11 mouse cellular contexts compared by ENCODE assay signal in the genomic region with DNA sequence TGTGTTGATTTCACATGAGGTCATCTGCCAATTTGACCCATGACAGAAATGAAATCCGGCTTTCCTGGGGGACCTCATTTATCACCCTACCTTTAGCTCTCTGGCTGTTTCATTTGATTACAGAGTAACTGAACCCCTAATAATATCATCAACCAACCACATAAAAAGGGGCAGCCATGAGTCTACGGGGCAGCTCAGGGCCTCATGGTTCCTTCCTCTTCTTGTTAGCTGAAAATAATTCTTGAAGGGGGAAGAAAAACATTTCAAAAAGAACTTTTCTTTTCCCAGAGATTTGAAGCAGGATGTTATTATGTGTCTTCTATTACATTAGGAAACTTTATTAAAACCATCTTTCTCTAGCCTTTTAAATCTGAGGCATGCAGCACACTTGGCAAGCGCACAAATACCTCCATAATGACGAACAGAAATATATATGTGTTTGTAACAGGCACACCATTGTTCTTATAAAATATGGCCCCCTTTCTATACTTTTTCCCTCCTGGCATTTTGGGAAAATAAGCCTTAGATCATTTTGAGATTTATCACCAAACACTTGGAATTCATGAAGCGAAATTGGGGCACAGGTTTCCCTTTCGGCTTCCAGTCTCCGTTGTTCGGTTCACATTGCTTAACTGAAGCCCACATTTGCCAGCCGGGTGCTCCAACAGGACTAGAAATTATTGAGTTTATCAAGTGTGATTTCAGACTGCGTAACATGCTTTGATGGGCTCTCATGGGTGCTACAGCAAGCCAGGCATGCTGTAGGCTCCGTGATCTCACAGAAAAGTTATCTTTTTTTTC.
DNase-seq lines count a peak whose midpoint lies in the region; ATAC-seq lines count a peak whose summit lies in the region.
"Had no signal": no experiment of that assay in that cellular context is flagged by ENCODE, and none has a peak within 500 bp of the region (broad histone marks: within the 10 kb centered on the region; RNA-seq: fewer than 3 reads in every experiment).

No protein-coding gene starts in this region.

- DNase-seq in heart, adult 9 months (ENCODE audit: low spot score in 2 of 2) = no peak
- DNase-seq in neural tube, embryonic 10.5 days (ENCODE audit: extremely low spot score, low spot score) = no peak
- peak; percentile 65 for DNase-seq in forelimb bud, embryonic 11.5 days (ENCODE audit: low read depth, low spot score)
- DNase-seq in midbrain, embryonic 11.5 days (ENCODE audit: low spot score, missing footprints) = no peak
- no peak for DNase-seq in layer of hippocampus, adult 9-10 months (ENCODE audit: low spot score)
- DNase-seq: thymus, postnatal 36 days had no signal

- peaks cover 18% of the 10 kb centered on the region for H3K4me1 ChIP-seq in heart, embryonic 13.5 days
- peaks cover 19% of the 10 kb centered on the region for H3K4me1 ChIP-seq in neural tube, embryonic 15.5 days
- no peaks in the 10 kb centered on the region; the same call in 1 of the 2 replicates for H3K4me1 ChIP-seq in midbrain, embryonic 11.5 days (ENCODE audit: control insufficient read depth, insufficient read depth, low read length)
- H3K4me1 ChIP-seq: stomach, embryonic 15.5 days had no signal

- no peaks in the 10 kb centered on the region for H3K9me3 ChIP-seq in heart, embryonic 13.5 days
- H3K9me3 ChIP-seq in neural tube, embryonic 15.5 days (replicated peaks) = no peaks in the 10 kb centered on the region
- H3K9me3 ChIP-seq in midbrain, embryonic 11.5 days (ENCODE audit: control insufficient read depth, low read length) = no peaks in the 10 kb centered on the region
- H3K9me3 ChIP-seq: liver, embryonic 12.5 days; stomach, embryonic 15.5 days had no signal

- H3K4me2 ChIP-seq in heart, embryonic 13.5 days = peak overlapping the region; percentile 20; the same call in 1 of the 2 replicates
- H3K4me2 ChIP-seq in neural tube, embryonic 15.5 days = no peak overlapping the region
- H3K4me2 ChIP-seq in midbrain, embryonic 11.5 days = no peak overlapping the region
- H3K4me2 ChIP-seq: liver, embryonic 12.5 days; stomach, embryonic 15.5 days had no signal

- no peak overlapping the region for H3K9ac ChIP-seq in heart, embryonic 13.5 days
- H3K9ac ChIP-seq in neural tube, embryonic 15.5 days (replicated peaks) = no peak overlapping the region
- no peak overlapping the region for H3K9ac ChIP-seq in midbrain, embryonic 11.5 days (ENCODE audit: low read length)
- H3K9ac ChIP-seq: liver, embryonic 12.5 days; stomach, embryonic 15.5 days had no signal

- ATAC-seq in heart, embryonic 13.5 days (ENCODE audit: extremely low read depth, insufficient number of reproducible peaks, low FRiP score, low TSS enrichment) = no peak
- no peak for ATAC-seq in neural tube, embryonic 15.5 days (ENCODE audit: low FRiP score)
- 0 out of 2 replicates have a peak, but pooled peaks have one; percentile 7 for ATAC-seq in neutrophil, adult 5-6 weeks (ENCODE audit: extremely low read depth, insufficient number of reproducible peaks, low FRiP score, poor library complexity, severe bottlenecking)
- ATAC-seq in midbrain, embryonic 11.5 days (ENCODE audit: low FRiP score) = no peak

- H3K27ac ChIP-seq in heart, embryonic 13.5 days (replicated peaks) = peak overlapping the region; percentile 25; the same call in 1 of the 2 replicates
- H3K27ac ChIP-seq in neural tube, embryonic 15.5 days (replicated peaks) = peak overlapping the region; percentile 30; the same call in 1 of the 2 replicates
- no peak overlapping the region for H3K27ac ChIP-seq in midbrain, embryonic 11.5 days (ENCODE audit: low read depth, low read length)
- H3K27ac ChIP-seq: liver, embryonic 12.5 days; stomach, embryonic 15.5 days had no signal

- 77% methylated on average over 11 of the region's 11 CpGs for WGBS in heart, embryonic 13.5 days
- 62% methylated on average over 11 of the region's 11 CpGs for WGBS in neural tube, embryonic 15.5 days
- 87% methylated on average over 11 of the region's 11 CpGs for WGBS in midbrain, embryonic 11.5 days

- H3K4me3 ChIP-seq in heart, embryonic 13.5 days = no peak overlapping the region
- no peak overlapping the region for H3K4me3 ChIP-seq in neural tube, embryonic 15.5 days (replicated peaks)
- H3K4me3 ChIP-seq in midbrain, embryonic 11.5 days (ENCODE audit: low read depth, low read length) = no peak overlapping the region
- H3K4me3 ChIP-seq: liver, embryonic 12.5 days; stomach, embryonic 15.5 days had no signal

- 0 out of 2 replicates have a peak, but pooled peaks cover 3% of the 10 kb centered on the region for H3K27me3 ChIP-seq in heart, embryonic 13.5 days (replicated peaks)
- H3K27me3 ChIP-seq in neural tube, embryonic 15.5 days (replicated peaks) = no peaks in the 10 kb centered on the region
- H3K27me3 ChIP-seq in midbrain, embryonic 11.5 days (ENCODE audit: control insufficient read depth, insufficient read depth, low read length) = no peaks in the 10 kb centered on the region
- H3K27me3 ChIP-seq: stomach, embryonic 15.5 days had no signal

- H3K36me3 ChIP-seq in heart, embryonic 13.5 days = no peaks in the 10 kb centered on the region
- H3K36me3 ChIP-seq in neural tube, embryonic 15.5 days = no peaks in the 10 kb centered on the region
- H3K36me3 ChIP-seq in midbrain, embryonic 11.5 days (ENCODE audit: control insufficient read depth, insufficient read depth, low read length) = no peaks in the 10 kb centered on the region
- H3K36me3 ChIP-seq: liver, embryonic 12.5 days; stomach, embryonic 15.5 days had no signal
